Mouse (Mus musculus) heart, postnatal 0 days (tissue): ENCODE measurements around the gene Cers3. TPM values are rescaled to one million over a fixed set of nuclear protein-coding genes. Genes with fewer than 3 reads are reported as not detected.
A peak's percentile ranks its signal among the peaks of the same experiment; 100 is the strongest.

Experiments used
- ATAC-seq: fragments of 200-750 bp; cut with Nextera tagmentation; 2 replicates; pipeline ENCODE4 v1.8.0; 2017; ENCODE audit warnings: low read depth, moderate number of reproducible peaks, moderate library complexity; ENCODE audit not compliant: insufficient read depth
- DNase-seq: peaks from one replicate; pipeline ENCODE4 v3.0.0-alpha.2; 2016; ENCODE audit warnings: low spot score
- H3K27ac ChIP-seq: fragments of 300-500 bp; sonication (generic); 2 replicates; pipeline ENCODE4 v1.5.1; 2014; ENCODE audit warnings: low read depth, mild to moderate bottlenecking
- H3K27me3 ChIP-seq: fragments of 300-500 bp; sonication (generic); 2 replicates; pipeline ENCODE4 v1.6.1; 2014; ENCODE audit warnings: low read length, mixed read lengths; ENCODE audit not compliant: control insufficient read depth, insufficient read depth
- H3K36me3 ChIP-seq: fragments of 300-500 bp; sonication (generic); replicated peaks from 2 replicates; pipeline ENCODE4 v1.6.1; 2014; ENCODE audit warnings: low read length, mixed read lengths; ENCODE audit not compliant: control insufficient read depth, insufficient read depth
- H3K4me1 ChIP-seq: fragments of 300-500 bp; sonication (generic); 2 replicates; pipeline ENCODE4 v1.6.1; 2014; ENCODE audit warnings: antibody characterized with exemption; ENCODE audit not compliant: control insufficient read depth, insufficient read depth
- H3K4me2 ChIP-seq: fragments of 300-500 bp; sonication (generic); 2 replicates; pipeline ENCODE4 v1.6.1; 2014; ENCODE audit warnings: low read depth, mild to moderate bottlenecking, low read length, moderate library complexity
- H3K4me3 ChIP-seq: fragments of 300-500 bp; sonication (generic); 2 replicates; pipeline ENCODE4 v1.5.1; 2014; ENCODE audit warnings: low read depth, low read length
- H3K9ac ChIP-seq: fragments of 300-500 bp; sonication (generic); replicated peaks from 2 replicates; pipeline ENCODE4 v1.6.1; 2014; ENCODE audit warnings: low read depth, low read length, mixed read lengths
- H3K9me3 ChIP-seq: fragments of 300-500 bp; sonication (generic); replicated peaks from 2 replicates; pipeline ENCODE4 v1.6.1; 2016; ENCODE audit warnings: low read length; ENCODE audit not compliant: control insufficient read depth
- CTCF ChIP-seq: IDR thresholded peaks from 2 replicates; pipeline ENCODE4 v1.5.1; 2016; ENCODE audit warnings: antibody characterized with exemption, control low read depth, low read depth
- EP300 ChIP-seq: IDR thresholded peaks from 2 replicates; pipeline ENCODE4 v1.6.1; 2016; ENCODE audit warnings: antibody characterized with exemption, low read depth
- WGBS: fragments of 180-500 bp; shearing (Covaris S2); extraction: QIAGEN DNeasy Blood & Tissue Kit; methylation state at CpG from one replicate; pipeline ENCODE4 v1.1.7; 2014; 5-methylcytosine and 5-hydroxymethylcytosine counted together
- polyA plus RNA-seq: library from polyadenylated mRNA; unstranded; fragments of >200 nt; fragmentation: Nextera tagmentation; extraction: Ambion mirVana; gene quantifications from 2 replicates; pipeline ENCODE4 v1.2.1, GENCODE M21; 2015
- total RNA-seq: library from RNA; depleted of rRNA; stranded (reverse); fragments of >200 nt; gene quantifications from 2 replicates; pipeline ENCODE4 v1.2.3, GENCODE M21; 2014; ENCODE audit warnings: low replicate concordance

Gene Cers3
- total and polyA plus RNA-seq, 2 experiments from 2014 or later = 0.19 to 9.5 TPM

GRCm38 (mm10) chr7:66815526-66815925 is 72.2 kb downstream of the Cers3 start:
- Histone ChIP-seq H3K27ac (no peak overlapping the region), H3K4me2 (no peak overlapping the region), H3K27me3 (no peaks in the 10 kb centered on the region), H3K4me3 (no peak overlapping the region), H3K9ac (no peak overlapping the region), H3K9me3 (no peaks in the 10 kb centered on the region), H3K4me1 (no peaks in the 10 kb centered on the region), H3K36me3 (no peaks in the 10 kb centered on the region)
- ATAC-seq = no peak
- DNase-seq = no peak
- TF ChIP-seq EP300 = no peak
- 32% methylated on average over 6 of the region's 6 CpGs for WGBS

GRCm38 (mm10) chr7:66820034-66820433 is 76.7 kb downstream of the Cers3 start:
- no peaks in the 10 kb centered on the region for H3K9me3 ChIP-seq
- ATAC-seq (peak; percentile 47; the same call in 1 of the 2 replicates), DNase-seq (no peak)
- H3K4me3 ChIP-seq = no peak overlapping the region
- WGBS = 29% methylated on average over 6 of the region's 6 CpGs
- TF ChIP-seq CTCF = peak; percentile 95
- TF ChIP-seq EP300 = no peak
- H3K9ac ChIP-seq = no peak overlapping the region
- no peaks in the 10 kb centered on the region for H3K4me1 ChIP-seq
- H3K4me2 ChIP-seq = no peak overlapping the region
- H3K27ac ChIP-seq = no peak overlapping the region
- no peaks in the 10 kb centered on the region for H3K36me3 ChIP-seq
- no peaks in the 10 kb centered on the region for H3K27me3 ChIP-seq

GRCm38 (mm10) chr7:66830803-66831202 is 87.5 kb downstream of the Cers3 start:
- Histone ChIP-seq H3K36me3 (no peaks in the 10 kb centered on the region), H3K27me3 (no peaks in the 10 kb centered on the region), H3K4me2 (peak overlapping the region; percentile 54), H3K4me3 (peak overlapping the region; percentile 4; the same call in 1 of the 2 replicates), H3K9ac (no peak overlapping the region), H3K27ac (peak overlapping the region; percentile 35; the same call in 1 of the 2 replicates), H3K4me1 (peaks cover 36% of the 10 kb centered on the region), H3K9me3 (no peaks in the 10 kb centered on the region)
- DNase-seq (no peak), ATAC-seq (no peak)
- TF ChIP-seq EP300 (no peak), CTCF (no peak)
- 14% methylated on average over 5 of the region's 5 CpGs for WGBS

GRCm38 (mm10) chr7:66831295-66831694 is 88.0 kb downstream of the Cers3 start:
- DNase-seq = peak; percentile 67
- no peaks in the 10 kb centered on the region for H3K27me3 ChIP-seq
- ATAC-seq = no peak
- WGBS = 1% methylated on average over 5 of the region's 5 CpGs
- no peaks in the 10 kb centered on the region for H3K9me3 ChIP-seq
- no peaks in the 10 kb centered on the region for H3K36me3 ChIP-seq
- no peak overlapping the region for H3K9ac ChIP-seq
- peaks cover 36% of the 10 kb centered on the region for H3K4me1 ChIP-seq
- H3K4me2 ChIP-seq = peak overlapping the region; percentile 54
- H3K4me3 ChIP-seq = peak overlapping the region; percentile 4; the same call in 1 of the 2 replicates
- peak overlapping the region; percentile 35; the same call in 1 of the 2 replicates for H3K27ac ChIP-seq
- TF ChIP-seq CTCF (no peak), EP300 (no peak)

- Histone ChIP-seq H3K9ac (peak within 1 kb of the TSS; percentile 54), H3K4me1 (peaks cover 12% of the 10 kb centered on the region), H3K9me3 (no peaks in the 10 kb centered on the region), H3K36me3 (no peaks in the 10 kb centered on the region), H3K27me3 (peaks cover 5% of the 10 kb centered on the region), H3K4me3 (peak within 1 kb of the TSS; percentile 59), H3K27ac (no peak within 1 kb of the TSS), H3K4me2 (peak within 1 kb of the TSS; percentile 99)
- DNase-seq (peak; percentile 98), ATAC-seq (peak; percentile 98)
- no peak for TF ChIP-seq EP300
- peak; percentile 94 for TF ChIP-seq CTCF
- under 1% methylated on average over 30 of the region's 30 CpGs for WGBS
Measured at GRCm38 (mm10) chr7:66839463-66840007, 96.2 kb downstream of the Cers3 start, which contains the start of gene Adamts17. TSS of gene Adamts17 (plus strand) at chr7:66839735.
